Mouse (Mus musculus) lung, postnatal 0 days (tissue): Measurements from ENCODE around the gene Gm11213.

Experiments used
- CTCF ChIP-seq: IDR thresholded peaks from 2 replicates; pipeline ENCODE4 v1.5.1; 2016; ENCODE audit warnings: antibody characterized with exemption, mild to moderate bottlenecking
- EP300 ChIP-seq: IDR thresholded peaks from 2 replicates; pipeline ENCODE4 v1.6.1; 2016; ENCODE audit warnings: antibody characterized with exemption, mild to moderate bottlenecking, control low read depth

GRCm38 (mm10) chr4:63556665-63557064 is 48.4 kb downstream of the Gm11213 start:
- TF ChIP-seq EP300 (no peak), CTCF (no peak)
